Mouse (Mus musculus): ENCODE measurements around the gene Stab1. TPM values are rescaled to one million over a fixed set of nuclear protein-coding genes. Genes with fewer than 3 reads are reported as not detected.

Gene Stab1
- polyA plus RNA-seq, 1 experiment from 2014 or later: 20.7 TPM

DNA sequence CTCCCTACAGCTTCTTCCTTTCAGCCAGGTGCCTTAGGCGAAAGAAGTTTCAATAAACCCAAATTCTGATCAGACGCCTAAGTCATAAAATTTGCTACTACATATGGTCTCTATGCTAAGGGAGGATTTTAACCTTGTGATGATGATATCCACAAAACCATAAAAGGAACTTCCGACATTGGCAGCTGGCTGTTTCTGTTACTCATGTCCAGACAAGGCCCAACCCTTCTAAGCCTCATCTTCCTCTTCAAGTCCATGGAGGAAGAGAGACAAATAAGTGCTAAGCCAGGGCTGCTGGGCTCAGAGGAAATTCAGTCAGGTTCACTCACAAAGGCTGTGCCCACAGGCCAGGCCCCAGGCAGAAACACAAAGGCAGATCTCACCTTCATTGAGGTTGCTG, 20.9 kb upstream of the Stab1 start:
- peaks cover 11% of the 10 kb centered on the region; the same call in 1 of the 2 replicates for H3K4me1 ChIP-seq
- no peaks in the 10 kb centered on the region for H3K27me3 ChIP-seq (ENCODE audit: poor library complexity, severe bottlenecking)
- H3K4me3 ChIP-seq: no peak overlapping the region
- H3K27ac ChIP-seq: no peak overlapping the region
- WGBS: 90% methylated on average over 3 of the region's 3 CpGs
- DNase-seq (ENCODE audit: extremely low spot score, low spot score): no peak
- H3K9me3 ChIP-seq: no peaks in the 10 kb centered on the region
- peaks cover 100% of the 10 kb centered on the region for H3K36me3 ChIP-seq (replicated peaks)

DNA sequence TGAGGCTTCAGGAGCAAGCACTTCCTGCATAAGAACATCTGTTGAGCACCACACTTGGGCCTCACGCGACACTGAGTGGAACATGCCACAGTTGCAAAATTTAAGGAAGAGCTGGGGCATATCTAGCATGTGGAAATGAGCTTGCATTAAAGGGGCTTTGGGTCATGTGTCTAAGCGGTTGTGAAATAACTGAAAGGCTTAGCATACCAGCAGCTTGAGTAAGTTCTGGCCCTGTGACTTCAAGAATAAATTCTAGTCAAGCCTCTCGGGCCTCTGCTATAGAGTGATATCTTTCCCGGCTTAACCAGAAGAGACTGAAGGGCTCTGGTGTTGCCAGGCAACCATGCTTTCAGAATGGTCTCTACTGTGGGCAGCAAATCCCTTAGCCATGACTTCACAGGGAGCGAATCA, 20.3 kb upstream of the Stab1 start:
- no peak for DNase-seq (ENCODE audit: extremely low spot score, low spot score)
- H3K27ac ChIP-seq: no peak overlapping the region
- peaks cover 100% of the 10 kb centered on the region for H3K36me3 ChIP-seq (replicated peaks)
- no peak overlapping the region for H3K4me3 ChIP-seq
- WGBS: 76% methylated on average over 6 of the region's 6 CpGs
- H3K4me1 ChIP-seq: peaks cover 11% of the 10 kb centered on the region; the same call in 1 of the 2 replicates
- no peaks in the 10 kb centered on the region for H3K27me3 ChIP-seq (ENCODE audit: poor library complexity, severe bottlenecking)
- no peaks in the 10 kb centered on the region for H3K9me3 ChIP-seq

GRCm38 (mm10) chr14:31186656-31187055, 18.2 kb upstream of the Stab1 start:
- DNase-seq (ENCODE audit: extremely low spot score, low spot score): no peak
- Histone ChIP-seq H3K27me3 (ENCODE audit: poor library complexity, severe bottlenecking) (no peaks in the 10 kb centered on the region), H3K36me3 (replicated peaks) (peaks cover 100% of the 10 kb centered on the region), H3K27ac (no peak overlapping the region), H3K4me1 (peaks cover 11% of the 10 kb centered on the region; the same call in 1 of the 2 replicates), H3K4me3 (no peak overlapping the region), H3K9me3 (no peaks in the 10 kb centered on the region)
- WGBS: 94% methylated on average over 4 of the region's 4 CpGs

GRCm38 (mm10) chr14:31184195-31184594, 15.8 kb upstream of the Stab1 start:
- H3K9me3 ChIP-seq: no peaks in the 10 kb centered on the region
- DNase-seq (ENCODE audit: extremely low spot score, low spot score): no peak
- no peaks in the 10 kb centered on the region for H3K27me3 ChIP-seq (ENCODE audit: poor library complexity, severe bottlenecking)
- no peak overlapping the region for H3K4me3 ChIP-seq
- 96% methylated on average over 12 of the region's 12 CpGs for WGBS
- H3K4me1 ChIP-seq: 0 out of 2 replicates have a peak, but pooled peaks cover 7% of the 10 kb centered on the region
- H3K27ac ChIP-seq: no peak overlapping the region
- H3K36me3 ChIP-seq (replicated peaks): peaks cover 100% of the 10 kb centered on the region

DNA sequence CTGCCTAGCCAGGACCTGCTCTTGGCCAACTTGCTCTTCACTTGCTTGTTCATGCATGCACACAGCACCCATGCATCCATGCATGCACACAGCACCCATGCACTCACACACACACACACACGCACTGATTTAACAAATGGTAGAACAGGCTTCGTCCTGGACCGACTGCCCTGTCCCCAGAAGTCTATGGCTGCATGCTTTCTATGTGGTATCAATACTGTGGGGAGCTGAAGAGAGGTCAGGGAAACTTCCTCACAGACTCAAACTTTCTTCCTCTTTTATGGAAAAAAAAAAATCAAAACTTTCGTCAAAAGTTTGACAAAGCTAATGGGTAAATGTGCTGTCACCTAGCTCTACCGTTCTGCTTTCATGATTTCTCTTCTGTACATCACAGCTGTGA, 15.1 kb upstream of the Stab1 start:
- Histone ChIP-seq H3K27ac (no peak overlapping the region), H3K4me1 (0 out of 2 replicates have a peak, but pooled peaks cover under 1% of the 10 kb centered on the region), H3K9me3 (no peaks in the 10 kb centered on the region), H3K27me3 (ENCODE audit: poor library complexity, severe bottlenecking) (no peaks in the 10 kb centered on the region), H3K4me3 (no peak overlapping the region), H3K36me3 (replicated peaks) (peaks cover 100% of the 10 kb centered on the region)
- DNase-seq (ENCODE audit: extremely low spot score, low spot score): no peak
- WGBS: 90% methylated on average over 5 of the region's 5 CpGs

DNA sequence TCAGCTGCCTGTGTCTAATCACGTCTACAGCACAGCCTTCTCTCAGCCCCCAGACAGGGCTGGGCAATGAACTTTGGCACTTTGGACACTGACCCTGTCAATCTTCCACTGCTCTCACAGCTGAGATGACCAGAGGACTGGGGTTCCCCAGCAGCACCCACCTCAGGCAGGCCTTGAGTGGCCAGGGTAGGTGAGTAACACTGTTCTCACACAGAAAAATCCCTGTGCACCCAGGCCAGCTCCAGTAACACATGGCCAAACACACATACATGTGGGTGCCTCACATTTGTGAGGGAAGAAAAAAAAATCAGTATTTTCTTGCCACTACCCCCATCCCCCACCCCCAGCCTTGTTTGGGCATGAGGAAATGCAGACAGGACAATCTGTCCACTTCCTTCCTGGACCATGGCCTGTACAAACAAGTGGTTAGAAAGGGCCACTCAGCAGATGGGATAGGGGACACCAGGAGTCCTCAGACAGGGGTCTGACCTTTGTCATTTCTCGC, 14.4 kb upstream of the Stab1 start:
- H3K27me3 ChIP-seq (ENCODE audit: poor library complexity, severe bottlenecking): no peaks in the 10 kb centered on the region
- peaks cover 100% of the 10 kb centered on the region for H3K36me3 ChIP-seq (replicated peaks)
- no peaks in the 10 kb centered on the region for H3K9me3 ChIP-seq
- no peak for DNase-seq (ENCODE audit: extremely low spot score, low spot score)
- 90% methylated on average over 2 of the region's 2 CpGs for WGBS
- no peak overlapping the region for H3K4me3 ChIP-seq
- no peaks in the 10 kb centered on the region for H3K4me1 ChIP-seq
- H3K27ac ChIP-seq: no peak overlapping the region

- H3K4me1 ChIP-seq: no peaks in the 10 kb centered on the region
- H3K4me3 ChIP-seq: no peak overlapping the region
- H3K27ac ChIP-seq: no peak overlapping the region
- peaks cover 100% of the 10 kb centered on the region for H3K36me3 ChIP-seq (replicated peaks)
- no peak for DNase-seq (ENCODE audit: extremely low spot score, low spot score)
- no peaks in the 10 kb centered on the region for H3K27me3 ChIP-seq (ENCODE audit: poor library complexity, severe bottlenecking)
- 89% methylated on average over 4 of the region's 4 CpGs for WGBS
- no peaks in the 10 kb centered on the region for H3K9me3 ChIP-seq
Measured at GRCm38 (mm10) chr14:31181512-31181911, 13.1 kb upstream of the Stab1 start.

DNA sequence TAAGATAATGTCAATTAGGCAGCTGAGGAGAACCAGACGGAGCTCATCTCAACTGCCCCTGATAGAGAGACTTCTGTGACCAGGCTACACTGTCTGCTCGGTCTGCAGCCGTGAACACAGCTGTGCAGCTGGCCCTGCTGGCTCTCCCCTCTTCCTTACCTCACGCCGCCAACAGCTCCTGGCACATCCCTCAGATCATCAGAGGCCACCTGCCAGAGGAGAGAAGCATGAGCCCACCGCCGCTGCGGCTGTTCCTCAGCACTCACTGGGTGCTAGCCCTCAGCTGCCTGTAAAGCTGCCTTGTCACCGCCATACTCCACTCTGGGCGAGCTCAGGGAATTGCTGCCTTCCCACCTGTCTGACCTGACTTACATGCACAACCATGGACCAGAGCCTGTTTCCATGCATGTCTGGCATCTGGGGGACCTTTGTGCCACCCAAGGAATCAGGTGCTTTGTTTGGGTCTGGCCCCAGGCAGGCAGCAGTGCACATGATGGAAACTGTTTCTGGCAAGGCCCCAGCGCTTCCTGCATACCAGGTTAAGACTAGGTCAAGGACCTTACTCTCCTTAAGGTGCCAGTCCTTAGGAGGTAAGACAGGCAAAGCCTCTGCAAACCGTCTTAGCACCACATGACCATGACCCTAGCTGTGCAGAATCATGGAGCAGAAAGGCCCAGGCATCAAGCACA, 11.4 kb upstream of the Stab1 start:
- Histone ChIP-seq H3K27me3 (ENCODE audit: poor library complexity, severe bottlenecking) (no peaks in the 10 kb centered on the region), H3K36me3 (replicated peaks) (peaks cover 100% of the 10 kb centered on the region), H3K27ac (no peak overlapping the region), H3K4me1 (no peaks in the 10 kb centered on the region), H3K9me3 (no peaks in the 10 kb centered on the region), H3K4me3 (no peak overlapping the region)
- DNase-seq (ENCODE audit: extremely low spot score, low spot score): no peak
- 95% methylated on average over 12 of the region's 12 CpGs for WGBS

DNA sequence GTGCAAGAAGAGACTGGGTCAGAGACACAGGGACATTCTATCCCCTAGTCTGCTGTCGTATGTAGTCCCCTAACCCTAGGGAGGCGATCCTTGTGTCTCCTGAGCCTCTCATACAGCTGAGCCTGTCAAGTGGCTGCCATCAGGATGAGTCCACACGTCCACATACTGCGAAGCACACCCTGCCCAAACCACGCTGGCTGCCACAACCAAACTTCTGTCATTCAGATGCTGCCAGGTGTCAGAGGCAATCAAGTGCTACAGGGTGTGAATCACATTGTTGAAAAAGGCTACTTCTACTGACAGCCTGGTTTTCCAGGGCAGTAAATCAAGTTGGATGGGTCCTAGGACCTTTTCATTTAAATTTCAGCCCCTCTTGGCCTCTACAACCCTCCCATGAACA, 9.3 kb upstream of the Stab1 start:
- no peak overlapping the region for H3K4me3 ChIP-seq
- H3K27ac ChIP-seq: no peak overlapping the region
- no peak for DNase-seq (ENCODE audit: extremely low spot score, low spot score)
- no peaks in the 10 kb centered on the region for H3K9me3 ChIP-seq
- peaks cover 100% of the 10 kb centered on the region for H3K36me3 ChIP-seq (replicated peaks)
- WGBS: 97% methylated on average over 5 of the region's 5 CpGs
- no peaks in the 10 kb centered on the region for H3K27me3 ChIP-seq (ENCODE audit: poor library complexity, severe bottlenecking)
- no peaks in the 10 kb centered on the region for H3K4me1 ChIP-seq

DNA sequence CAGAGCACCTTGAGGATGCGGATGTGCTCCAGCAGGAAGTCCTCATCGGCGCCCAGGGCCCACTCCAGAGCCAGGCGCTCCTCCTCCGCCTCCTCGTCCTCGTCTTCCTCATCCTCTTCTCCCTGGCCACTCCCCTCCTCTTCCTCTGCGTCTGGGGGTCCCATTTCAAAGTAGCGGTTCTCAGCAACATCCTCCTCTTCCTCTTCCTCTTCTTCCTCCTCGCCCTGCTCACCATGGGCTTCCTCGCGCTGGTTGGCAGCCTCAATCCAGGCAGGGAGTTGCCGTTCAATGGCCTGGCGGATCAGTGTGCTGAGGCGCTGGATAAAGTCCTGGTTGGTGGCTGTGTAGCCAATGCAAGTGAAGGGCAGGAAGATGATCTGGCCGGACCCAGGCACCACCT, 8.8 kb upstream of the Stab1 start:
- H3K4me3 ChIP-seq: no peak overlapping the region
- DNase-seq (ENCODE audit: extremely low spot score, low spot score): no peak
- H3K9me3 ChIP-seq: no peaks in the 10 kb centered on the region
- H3K36me3 ChIP-seq (replicated peaks): peaks cover 100% of the 10 kb centered on the region
- 89% methylated on average over 16 of the region's 16 CpGs for WGBS
- no peaks in the 10 kb centered on the region for H3K27me3 ChIP-seq (ENCODE audit: poor library complexity, severe bottlenecking)
- no peak overlapping the region for H3K27ac ChIP-seq
- no peaks in the 10 kb centered on the region for H3K4me1 ChIP-seq

GRCm38 (mm10) chr14:31173537-31173936, 5.1 kb upstream of the Stab1 start:
- 93% methylated on average over 7 of the region's 7 CpGs for WGBS

GRCm38 (mm10) chr14:31172781-31173455, 4.5 kb upstream of the Stab1 start:
- Histone ChIP-seq H3K36me3 (replicated peaks) (peaks cover 82% of the 10 kb centered on the region), H3K4me1 (peaks cover 22% of the 10 kb centered on the region), H3K4me3 (no peak overlapping the region), H3K27me3 (ENCODE audit: poor library complexity, severe bottlenecking) (no peaks in the 10 kb centered on the region), H3K9me3 (no peaks in the 10 kb centered on the region), H3K27ac (no peak overlapping the region)
- DNase-seq (ENCODE audit: extremely low spot score, low spot score): no peak
- WGBS: 93% methylated on average over 18 of the region's 18 CpGs

More at GRCm38 (mm10) chr14:31173537-31173936, 5.1 kb upstream of the Stab1 start:
- Histone ChIP-seq H3K4me3 (no peak overlapping the region), H3K27ac (no peak overlapping the region), H3K4me1 (peaks cover 19% of the 10 kb centered on the region), H3K9me3 (no peaks in the 10 kb centered on the region), H3K36me3 (replicated peaks) (peaks cover 89% of the 10 kb centered on the region), H3K27me3 (ENCODE audit: poor library complexity, severe bottlenecking) (no peaks in the 10 kb centered on the region)
- no peak for DNase-seq (ENCODE audit: extremely low spot score, low spot score)

DNA sequence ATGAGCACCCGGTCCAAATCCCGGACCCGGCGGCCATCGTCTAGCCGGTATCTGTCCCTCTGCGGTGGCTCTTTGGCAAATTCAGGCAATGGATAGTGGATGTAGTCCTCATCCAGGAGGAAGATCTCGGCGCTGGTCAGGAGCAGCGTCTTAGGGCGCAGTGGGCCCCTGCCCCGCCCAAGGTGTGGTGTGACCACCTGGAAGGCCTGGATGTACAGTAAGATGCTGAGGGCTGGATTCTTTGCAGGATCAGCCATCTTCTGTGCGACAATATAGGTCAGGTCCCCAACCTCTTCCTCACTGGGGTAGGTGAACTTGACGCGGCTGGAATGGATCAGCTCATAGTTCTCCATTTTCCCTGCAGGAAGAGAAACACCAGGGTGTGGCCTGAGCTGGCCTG, 3.4 kb upstream of the Stab1 start:
- peaks cover 71% of the 10 kb centered on the region for H3K36me3 ChIP-seq (replicated peaks)
- no peak for DNase-seq (ENCODE audit: extremely low spot score, low spot score)
- no peaks in the 10 kb centered on the region for H3K9me3 ChIP-seq
- no peak overlapping the region for H3K4me3 ChIP-seq
- WGBS: 97% methylated on average over 15 of the region's 15 CpGs
- no peaks in the 10 kb centered on the region for H3K27me3 ChIP-seq (ENCODE audit: poor library complexity, severe bottlenecking)
- H3K27ac ChIP-seq: no peak overlapping the region
- peaks cover 28% of the 10 kb centered on the region for H3K4me1 ChIP-seq

All from forebrain, embryonic 10.5 days (tissue).